Mouse (Mus musculus) forebrain, embryonic 14.5 days (tissue): Measurements from ENCODE around the gene Snx3. TPM values are rescaled to one million over a fixed set of nuclear protein-coding genes. Genes with fewer than 3 reads are reported as not detected.

ENCODE experiments used
- ATAC-seq: fragments of 200-750 bp; cut with Nextera tagmentation; 2 replicates; pipeline ENCODE4 v1.8.0; 2017; ENCODE audit warnings: mild to moderate bottlenecking, moderate library complexity
- DNase-seq: peaks from one replicate; pipeline ENCODE4 v3.0.0-alpha.2; 2015; ENCODE audit warnings: low spot score
- H3K27ac ChIP-seq: fragments of 300-500 bp; sonication (generic); 2 replicates; pipeline ENCODE4 v1.5.1; 2014; ENCODE audit warnings: low read depth, mild to moderate bottlenecking, control low read depth, low read length, moderate library complexity
- H3K27me3 ChIP-seq: fragments of 300-500 bp; sonication (generic); replicated peaks from 2 replicates; pipeline ENCODE4 v1.6.1; 2014; ENCODE audit warnings: low read length, control low read depth, mixed read lengths; ENCODE audit not compliant: control insufficient read depth, insufficient read depth
- H3K36me3 ChIP-seq: fragments of 300-500 bp; sonication (generic); 2 replicates; pipeline ENCODE4 v1.6.1; 2014; ENCODE audit warnings: low read length, control low read depth; ENCODE audit not compliant: control insufficient read depth, insufficient read depth
- H3K4me1 ChIP-seq: fragments of 300-500 bp; sonication (generic); 2 replicates; pipeline ENCODE4 v1.6.1; 2014; ENCODE audit warnings: antibody characterized with exemption, low read length, control low read depth; ENCODE audit not compliant: control insufficient read depth, insufficient read depth
- H3K4me2 ChIP-seq: fragments of 300-500 bp; sonication (generic); 2 replicates; pipeline ENCODE4 v1.6.1; 2014; ENCODE audit warnings: mild to moderate bottlenecking, control low read depth, low read length
- H3K4me3 ChIP-seq: fragments of 300-500 bp; sonication (generic); 2 replicates; pipeline ENCODE4 v1.5.1; 2014; ENCODE audit warnings: low read depth, low read length, control low read depth
- H3K9ac ChIP-seq: fragments of 300-500 bp; sonication (generic); 2 replicates; pipeline ENCODE4 v1.6.1; 2014; ENCODE audit warnings: mild to moderate bottlenecking, low read length, control low read depth, moderate library complexity
- H3K9me3 ChIP-seq: fragments of 300-500 bp; sonication (generic); replicated peaks from 2 replicates; pipeline ENCODE4 v1.6.1; 2016; ENCODE audit warnings: low read length, control low read depth, mixed read lengths; ENCODE audit not compliant: control insufficient read depth
- WGBS: fragments of 180-500 bp; shearing (Covaris S2); extraction: QIAGEN DNeasy Blood & Tissue Kit; methylation state at CpG from one replicate; pipeline ENCODE4 v1.1.7; 2014; 5-methylcytosine and 5-hydroxymethylcytosine counted together
- polyA plus RNA-seq: library from polyadenylated mRNA; unstranded; fragments of >200 nt; fragmentation: Nextera tagmentation; extraction: Ambion mirVana; gene quantifications from 2 replicates; pipeline ENCODE4 v1.2.1, GENCODE M21; 2014

Snx3 gene
- polyA plus RNA-seq, 1 experiment from 2014 or later = 242 TPM

GRCm38 (mm10) chr10:42476774-42477475 lies 24.9 kb upstream of the Snx3 start:
- no peaks in the 10 kb centered on the region for H3K27me3 ChIP-seq
- 96% methylated on average over 10 of the region's 10 CpGs for WGBS
- H3K9ac ChIP-seq = no peak overlapping the region
- H3K4me1 ChIP-seq = peaks cover 7% of the 10 kb centered on the region; the same call in 1 of the 2 replicates
- H3K4me3 ChIP-seq = no peak overlapping the region
- no peaks in the 10 kb centered on the region for H3K36me3 ChIP-seq
- H3K4me2 ChIP-seq = no peak overlapping the region
- DNase-seq (no peak), ATAC-seq (no peak)
- no peak overlapping the region for H3K27ac ChIP-seq
- H3K9me3 ChIP-seq = no peaks in the 10 kb centered on the region

- Histone ChIP-seq H3K4me3 (peak overlapping the region; percentile 65), H3K4me2 (peak overlapping the region; percentile 68), H3K27me3 (no peaks in the 10 kb centered on the region), H3K9me3 (no peaks in the 10 kb centered on the region), H3K4me1 (peaks cover 7% of the 10 kb centered on the region; the same call in 1 of the 2 replicates), H3K36me3 (no peaks in the 10 kb centered on the region), H3K27ac (peak overlapping the region; percentile 67), H3K9ac (peak overlapping the region; percentile 79)
- whole genome bisulfite sequencing = 11% methylated on average over 25 of the region's 25 CpGs
- peak; percentile 50 for ATAC-seq
- no peak for DNase-seq
These were observed 24.1 kb upstream of the Snx3 start for GRCm38 (mm10) chr10:42477550-42478340.

GRCm38 (mm10) chr10:42478341-42478720 lies 23.5 kb upstream of the Snx3 start, which contains the start of gene Afg1l:
Afg1l (minus strand) TSS chr10:42478565.
- Histone ChIP-seq H3K27ac (peak within 1 kb of the TSS; percentile 67), H3K27me3 (no peaks in the 10 kb centered on the region), H3K36me3 (no peaks in the 10 kb centered on the region), H3K4me1 (peaks cover 7% of the 10 kb centered on the region; the same call in 1 of the 2 replicates), H3K4me2 (peak within 1 kb of the TSS; percentile 68), H3K9me3 (no peaks in the 10 kb centered on the region), H3K9ac (peak within 1 kb of the TSS; percentile 79), H3K4me3 (peak within 1 kb of the TSS; percentile 65)
- ATAC-seq (peak; percentile 97), DNase-seq (peak; percentile 95)
- under 1% methylated on average over 29 of the region's 29 CpGs for WGBS

GRCm38 (mm10) chr10:42480719-42481118 lies 21.1 kb upstream of the Snx3 start:
- 82% methylated on average over 4 of the region's 4 CpGs for WGBS
- peaks cover 7% of the 10 kb centered on the region; the same call in 1 of the 2 replicates for H3K4me1 ChIP-seq
- no peak for DNase-seq
- no peak overlapping the region for H3K27ac ChIP-seq
- no peak overlapping the region for H3K4me3 ChIP-seq
- no peaks in the 10 kb centered on the region for H3K9me3 ChIP-seq
- no peak overlapping the region for H3K9ac ChIP-seq
- H3K4me2 ChIP-seq = no peak overlapping the region
- no peaks in the 10 kb centered on the region for H3K27me3 ChIP-seq
- H3K36me3 ChIP-seq = no peaks in the 10 kb centered on the region
- ATAC-seq = no peak

- 36% methylated on average over 8 of the region's 8 CpGs for WGBS
- H3K4me3 ChIP-seq = no peak overlapping the region
- DNase-seq (no peak), ATAC-seq (no peak)
- no peak overlapping the region for H3K4me2 ChIP-seq
- H3K36me3 ChIP-seq = no peaks in the 10 kb centered on the region
- no peaks in the 10 kb centered on the region for H3K9me3 ChIP-seq
- H3K9ac ChIP-seq = no peak overlapping the region
- H3K4me1 ChIP-seq = no peaks in the 10 kb centered on the region
- H3K27me3 ChIP-seq = no peaks in the 10 kb centered on the region
- H3K27ac ChIP-seq = no peak overlapping the region
These were observed 13.1 kb upstream of the Snx3 start for GRCm38 (mm10) chr10:42488606-42489296.

- no peaks in the 10 kb centered on the region for H3K36me3 ChIP-seq
- no peak overlapping the region for H3K9ac ChIP-seq
- H3K4me1 ChIP-seq = no peaks in the 10 kb centered on the region
- H3K27me3 ChIP-seq = no peaks in the 10 kb centered on the region
- ATAC-seq = no peak
- H3K9me3 ChIP-seq = no peaks in the 10 kb centered on the region
- no peak for DNase-seq
- no peak overlapping the region for H3K27ac ChIP-seq
- no peak overlapping the region for H3K4me2 ChIP-seq
- 56% methylated on average over 1 of the region's 1 CpGs for WGBS
- no peak overlapping the region for H3K4me3 ChIP-seq
These were observed 10.7 kb upstream of the Snx3 start for GRCm38 (mm10) chr10:42491158-42491557.

DNA sequence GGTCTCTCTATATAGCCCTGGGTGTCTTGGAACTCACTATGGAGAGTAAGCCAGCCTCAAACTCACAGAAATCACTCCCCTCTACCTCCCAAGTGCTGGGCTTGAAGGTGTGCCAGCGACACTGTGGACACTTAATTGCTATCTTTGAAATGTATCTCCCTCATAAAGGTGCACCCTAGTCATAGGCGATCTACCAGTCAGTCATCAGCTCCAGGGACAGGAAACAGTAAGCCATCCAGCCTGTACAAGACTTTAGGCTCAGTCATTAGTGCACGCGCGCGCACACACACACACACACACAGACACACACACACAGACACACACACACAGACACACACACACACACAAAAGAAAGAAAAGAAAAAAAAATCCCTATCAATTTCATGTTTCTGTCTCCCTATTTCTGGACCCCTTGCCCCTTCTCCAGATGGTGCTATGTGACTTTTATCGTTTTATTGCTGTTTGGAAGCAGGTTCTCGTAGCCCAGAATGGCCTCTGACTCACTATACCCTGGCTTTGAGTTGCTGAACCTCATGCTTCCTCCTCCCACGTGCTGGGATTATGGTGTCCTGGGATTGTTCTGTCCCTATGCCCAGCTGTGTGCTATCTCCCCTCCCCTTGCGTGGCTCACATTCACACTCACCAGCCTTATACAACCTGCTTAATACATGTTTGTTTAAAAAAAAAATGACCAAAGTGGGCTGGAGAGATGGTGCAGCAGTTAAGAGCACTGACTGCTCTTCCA lies 9.6 kb upstream of the Snx3 start:
- no peak overlapping the region for H3K9ac ChIP-seq
- 87% methylated on average over 10 of the region's 10 CpGs for WGBS
- H3K4me1 ChIP-seq = no peaks in the 10 kb centered on the region
- no peak overlapping the region for H3K4me2 ChIP-seq
- no peak for DNase-seq
- no peaks in the 10 kb centered on the region for H3K9me3 ChIP-seq
- no peak for ATAC-seq
- H3K27ac ChIP-seq = no peak overlapping the region
- no peak overlapping the region for H3K4me3 ChIP-seq
- no peaks in the 10 kb centered on the region for H3K36me3 ChIP-seq
- no peaks in the 10 kb centered on the region for H3K27me3 ChIP-seq

DNA sequence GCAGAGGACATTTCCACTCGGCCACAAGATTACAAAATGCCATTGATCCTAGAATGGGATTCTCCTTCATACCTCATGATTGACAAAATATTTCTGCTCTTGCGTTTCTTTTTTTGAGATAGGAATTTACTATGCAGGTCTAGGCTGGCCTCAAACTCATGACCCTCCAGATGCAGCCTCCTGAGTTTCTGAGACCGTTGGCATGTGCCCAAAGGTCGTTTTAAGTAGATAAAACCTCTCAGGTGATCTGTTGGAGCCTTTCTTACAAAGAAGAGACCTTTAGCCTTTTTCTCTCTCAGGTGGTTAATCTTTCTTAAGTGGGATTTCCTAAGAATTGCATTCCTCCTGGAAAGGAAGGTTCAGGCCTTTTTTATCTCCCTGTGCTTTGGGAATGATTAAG lies 8.8 kb upstream of the Snx3 start:
- ATAC-seq (no peak), DNase-seq (no peak)
- no peak overlapping the region for H3K27ac ChIP-seq
- no peak overlapping the region for H3K9ac ChIP-seq
- H3K9me3 ChIP-seq = no peaks in the 10 kb centered on the region
- H3K27me3 ChIP-seq = no peaks in the 10 kb centered on the region
- no peak overlapping the region for H3K4me2 ChIP-seq
- H3K4me3 ChIP-seq = no peak overlapping the region
- H3K36me3 ChIP-seq = no peaks in the 10 kb centered on the region
- H3K4me1 ChIP-seq = no peaks in the 10 kb centered on the region
- 61% methylated on average over 4 of the region's 4 CpGs for WGBS
